Mouse (Mus musculus) cerebellum, adult 11-12 months (tissue): ENCODE measurements at regions not wholly inside any gene's neighbourhood (a gene's known extent, or its start where the extent isn't known, plus 50 kb on each side); places are given as distances from the start of the nearest gene placed in this dataset.
"Not testable (repeated sequence)": the region's sequence is repeated elsewhere in the genome, so short reads cannot be mapped to it uniquely, and the experiment has no call there.

ENCODE experiments used
- DNase-seq: peaks from one replicate; pipeline ENCODE4 v3.0.0; 2022

DNA sequence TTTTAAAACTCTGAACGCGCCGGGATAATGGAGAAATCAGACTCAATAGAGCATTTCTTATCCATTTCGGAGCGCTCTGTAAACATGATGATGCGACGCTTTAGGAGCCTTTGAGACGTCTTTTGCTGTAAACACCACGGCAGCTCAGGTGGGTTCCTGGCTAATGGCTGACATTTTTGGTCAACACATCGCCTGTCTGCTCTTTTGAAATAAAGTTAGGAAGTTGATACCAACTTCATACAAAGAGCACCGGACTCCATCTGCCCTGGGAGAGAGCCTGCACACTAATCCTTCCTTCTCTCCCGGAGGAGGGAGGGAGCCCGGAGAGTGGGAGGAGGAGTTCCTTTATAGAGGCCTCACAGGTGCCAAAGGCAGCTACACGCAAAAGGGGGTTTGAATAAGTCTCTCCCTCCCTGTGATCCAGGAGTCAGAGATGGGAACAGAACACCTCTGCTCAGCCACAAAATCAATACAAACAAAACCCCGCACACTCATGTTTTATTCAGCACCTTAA, 63.8 kb upstream of the Srsf6 start:
- DNase-seq, result no peak

DNA sequence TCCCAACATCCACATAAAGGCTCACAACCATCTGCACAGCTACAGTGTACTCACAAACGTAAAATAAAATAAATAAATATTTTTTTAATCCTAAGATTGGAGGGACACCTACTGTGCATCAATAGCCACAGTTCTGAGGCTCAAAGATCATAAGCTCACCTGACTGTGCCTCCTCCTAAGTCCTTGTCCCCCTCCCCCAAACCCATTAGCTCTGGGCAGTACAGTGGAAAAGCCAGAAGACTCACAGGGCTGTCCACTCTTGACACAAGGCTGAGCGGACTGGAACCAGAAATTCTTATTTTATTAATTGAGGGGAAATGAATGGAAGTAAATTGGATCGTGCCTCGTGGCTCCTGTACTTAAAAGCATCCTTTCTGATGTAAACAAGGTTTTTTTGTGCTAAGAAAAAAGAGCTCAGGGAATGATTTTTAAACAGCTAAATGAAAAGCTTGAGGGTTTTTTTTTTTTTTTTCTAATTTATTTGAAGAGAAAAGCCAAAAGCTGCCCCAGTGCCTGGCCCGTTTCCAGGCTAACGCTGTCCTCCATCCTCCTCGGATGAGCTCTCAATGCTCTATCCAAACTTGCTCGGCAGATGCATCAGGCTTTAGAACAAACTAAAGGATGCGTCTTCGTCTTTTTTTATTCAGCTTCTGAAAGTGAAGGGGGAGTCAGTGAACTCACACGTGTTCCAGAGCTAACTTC, 64.6 kb upstream of the Srsf6 start:
- DNase-seq, result no peak

GRCm38 (mm10) chr2:162864571-162864970, 66.8 kb upstream of the Srsf6 start:
- no peak for DNase-seq

DNA sequence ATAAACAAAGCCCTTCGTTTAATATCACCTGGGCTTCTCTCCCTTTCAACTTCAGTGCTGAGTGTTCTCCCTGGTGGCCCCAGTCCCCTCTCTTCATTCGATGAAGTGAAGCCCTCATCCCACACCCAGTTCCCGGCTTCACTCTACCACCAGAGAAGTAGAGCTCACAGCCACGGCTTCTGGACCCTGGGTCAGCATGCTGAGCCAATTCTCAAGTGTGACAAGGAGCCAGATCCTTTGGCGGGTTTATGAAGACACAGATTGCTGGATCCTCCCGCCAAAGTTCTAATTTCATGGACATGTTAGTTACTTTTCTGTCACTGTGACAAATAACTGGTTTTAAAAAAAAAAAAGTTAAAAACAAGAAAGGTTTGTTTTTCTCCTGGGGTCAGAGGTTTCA, 76.7 kb upstream of the Srsf6 start:
- no peak for DNase-seq

DNA sequence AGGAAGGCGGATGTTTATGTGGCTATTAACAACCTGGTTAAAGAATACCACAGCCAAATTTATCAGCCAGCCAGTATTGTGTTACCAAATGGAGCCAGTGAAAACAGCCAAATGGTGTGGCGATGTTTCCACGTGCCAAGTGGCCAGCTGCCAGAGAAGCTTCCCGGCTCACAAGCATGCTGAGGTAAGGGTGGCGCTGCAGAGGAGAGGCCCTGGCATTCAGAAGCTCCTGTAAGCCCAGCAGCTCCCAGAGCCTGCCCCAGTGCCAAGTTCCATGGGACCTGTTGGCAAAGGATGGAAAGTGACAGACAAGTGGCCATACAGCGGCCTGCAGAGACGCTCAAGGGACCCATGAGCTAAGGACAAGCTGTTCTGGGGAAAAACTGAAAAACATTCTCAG, 77.8 kb upstream of the Srsf6 start:
- peak; percentile 96 for DNase-seq

- DNase-seq, result not testable (repeated sequence)
Measured at GRCm38 (mm10) chr2:162841761-162842160, 89.6 kb upstream of the Srsf6 start.

- no peak for DNase-seq
Measured at GRCm38 (mm10) chr2:162837776-162838175, 93.6 kb upstream of the Srsf6 start.

DNA sequence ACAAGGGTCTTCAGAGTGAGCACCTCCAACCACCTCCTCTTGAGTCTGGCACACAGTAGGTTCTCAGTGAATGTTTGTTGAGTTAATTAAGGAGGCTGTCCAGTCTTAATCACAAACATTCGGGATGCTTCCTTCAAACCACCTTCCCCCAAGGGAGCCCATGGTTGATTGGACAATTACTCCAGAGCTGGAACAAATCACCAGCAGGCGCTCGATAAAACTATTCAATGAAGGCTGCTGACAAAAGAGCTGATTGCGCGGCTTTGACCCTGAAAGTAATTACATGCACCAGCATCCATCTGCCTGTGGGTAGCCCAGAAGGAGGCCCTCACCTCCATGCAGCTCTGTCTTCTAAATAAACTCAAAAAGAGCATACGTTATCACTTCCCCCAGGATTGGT, 97.6 kb upstream of the Srsf6 start:
- no peak for DNase-seq

DNA sequence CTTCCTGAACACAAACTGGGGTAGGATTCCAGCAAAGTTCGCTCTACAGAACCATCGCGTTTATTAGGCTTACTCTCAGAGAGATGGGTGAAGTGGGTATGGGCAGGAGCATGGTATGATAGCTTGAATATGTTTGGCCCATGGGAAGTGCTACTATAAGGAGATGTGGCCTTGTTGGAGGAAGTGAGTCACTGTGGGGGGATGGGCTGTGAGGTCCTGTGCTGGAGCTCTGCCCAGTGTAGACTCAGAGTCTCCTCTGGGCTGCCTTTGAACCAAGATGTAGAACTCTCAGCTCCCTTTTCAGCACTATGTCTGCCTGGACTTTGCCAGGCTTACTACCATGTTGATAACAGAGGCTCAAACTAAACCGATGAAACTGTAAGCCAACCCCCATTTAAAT, 112.5 kb upstream of the Srsf6 start:
- no peak for DNase-seq

DNA sequence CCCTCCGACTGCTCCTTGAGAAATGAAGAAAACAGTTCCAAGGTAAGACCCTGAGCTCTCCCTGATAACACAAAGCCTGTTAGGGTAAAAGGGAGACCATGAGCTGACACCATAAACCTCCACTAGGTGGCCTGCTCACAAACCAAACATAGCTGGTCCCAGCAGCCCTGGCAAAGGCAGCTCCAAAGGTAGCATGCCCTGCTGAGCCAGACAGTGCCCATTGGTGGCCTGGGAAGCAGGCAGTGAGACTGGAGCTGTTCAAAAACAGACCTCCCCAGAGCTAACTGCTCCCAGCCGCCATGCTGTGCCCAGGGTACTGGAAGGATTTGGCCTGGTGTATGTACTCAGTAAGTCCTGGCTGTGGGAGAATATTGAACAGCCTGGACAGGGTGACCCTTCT, 117.1 kb upstream of the Srsf6 start:
- peak; percentile 48 for DNase-seq

DNA sequence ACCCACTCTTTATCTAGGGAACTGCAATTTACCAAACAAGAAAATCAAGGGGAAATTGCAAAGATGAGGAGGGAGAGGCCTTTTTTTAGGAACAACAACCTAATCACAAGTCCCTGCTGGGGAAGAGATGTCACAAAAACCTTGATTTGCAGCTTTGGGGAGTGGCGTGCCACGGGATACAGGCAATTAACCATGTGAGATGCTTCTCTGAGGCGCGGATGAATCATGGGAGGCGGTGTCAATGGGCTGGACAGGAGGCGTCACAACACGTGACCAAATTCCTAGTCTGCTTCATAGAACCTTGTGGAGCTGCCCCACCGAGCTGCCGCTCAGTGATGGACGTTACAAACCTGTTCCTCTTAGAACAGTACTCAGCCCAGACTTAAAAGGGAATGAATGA, 123.6 kb upstream of the Srsf6 start:
- no peak for DNase-seq

DNA sequence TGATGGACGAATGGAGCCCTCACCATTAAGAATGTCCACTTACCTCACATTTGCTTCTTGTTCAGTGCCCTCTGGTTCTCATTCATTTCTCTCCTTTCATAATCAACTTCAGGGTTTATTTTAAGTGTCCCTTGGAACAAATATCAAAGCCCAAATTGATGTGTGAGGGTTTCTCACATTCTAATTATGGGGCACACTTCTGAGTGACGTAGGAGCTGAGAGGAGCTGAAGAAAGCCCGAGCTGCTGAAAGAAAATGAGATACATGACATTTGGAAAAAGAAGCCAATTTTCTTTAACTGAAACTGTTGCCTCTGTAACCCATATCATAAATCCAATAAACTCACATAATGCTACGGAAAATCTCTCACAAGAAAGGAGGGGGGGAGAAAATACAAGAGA, 134.8 kb upstream of the Srsf6 start:
- no peak for DNase-seq

- DNase-seq, result no peak
Measured at GRCm38 (mm10) chr2:162794285-162794684, 133.3 kb upstream of the Ptprt start.

DNA sequence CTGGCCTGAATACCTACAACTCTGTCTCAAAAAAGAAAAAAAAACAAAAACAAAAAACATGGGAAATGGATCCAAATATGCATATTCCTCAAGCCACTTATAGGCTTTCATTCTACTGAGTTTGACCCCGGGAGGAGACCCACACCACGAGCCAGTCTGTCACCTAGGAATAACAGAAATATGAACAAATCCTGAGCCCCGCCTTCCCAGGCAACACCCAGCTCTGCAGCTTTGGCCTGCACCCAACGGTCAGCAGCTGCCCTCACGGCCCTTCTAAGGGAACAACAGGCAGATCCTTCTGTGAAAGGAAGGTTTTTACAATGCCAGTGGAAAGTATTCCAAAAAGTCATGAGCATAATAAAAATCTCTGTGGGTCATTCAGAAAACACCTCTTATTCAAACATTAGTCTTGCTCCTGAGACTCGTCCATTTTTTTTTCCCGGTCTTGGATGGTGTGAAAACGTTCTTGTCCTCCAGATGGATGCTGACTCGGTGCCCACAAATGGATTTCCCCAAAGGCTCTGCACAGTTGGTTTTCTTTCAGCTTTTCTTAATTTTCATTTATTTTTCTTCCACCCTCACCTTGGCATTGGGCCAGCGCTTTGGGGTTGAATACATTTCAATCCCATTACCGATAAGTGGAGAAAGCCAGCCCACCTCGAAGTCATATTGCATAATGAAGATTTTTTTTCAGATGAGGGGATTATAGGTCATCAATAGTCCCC, 130.6 kb upstream of the Ptprt start:
- DNase-seq, result no peak

DNA sequence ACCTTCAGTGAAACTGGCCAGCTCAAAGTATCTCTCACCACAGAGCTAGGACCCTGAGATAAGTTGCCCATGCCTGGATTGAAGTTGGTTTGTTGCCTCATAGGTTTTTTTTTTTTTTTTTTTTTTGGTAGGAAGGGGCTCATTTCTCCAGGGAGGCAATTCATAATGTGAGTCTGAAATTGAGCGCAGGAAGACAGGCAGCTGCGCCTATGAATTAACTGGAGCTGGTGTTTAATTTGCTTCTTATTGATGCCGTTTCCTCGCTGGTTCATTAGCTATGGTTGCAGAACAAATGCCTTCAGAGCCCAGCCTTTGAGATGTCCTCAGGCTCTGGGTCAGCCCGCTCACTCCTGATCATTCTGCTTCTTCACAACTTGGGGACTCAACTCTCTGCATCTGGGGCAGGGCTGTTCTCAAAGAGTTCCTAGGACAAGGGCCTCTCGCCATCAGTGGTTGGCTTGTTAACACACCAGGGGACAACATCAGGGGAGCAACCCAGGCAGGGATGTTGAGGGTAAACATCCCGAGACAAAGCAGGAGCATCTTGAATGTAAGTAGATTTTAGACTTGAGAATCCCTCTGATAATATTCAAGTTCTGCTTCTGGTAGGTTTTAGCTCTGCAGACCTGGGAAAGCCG, 123.3 kb upstream of the Ptprt start:
- no peak for DNase-seq

DNA sequence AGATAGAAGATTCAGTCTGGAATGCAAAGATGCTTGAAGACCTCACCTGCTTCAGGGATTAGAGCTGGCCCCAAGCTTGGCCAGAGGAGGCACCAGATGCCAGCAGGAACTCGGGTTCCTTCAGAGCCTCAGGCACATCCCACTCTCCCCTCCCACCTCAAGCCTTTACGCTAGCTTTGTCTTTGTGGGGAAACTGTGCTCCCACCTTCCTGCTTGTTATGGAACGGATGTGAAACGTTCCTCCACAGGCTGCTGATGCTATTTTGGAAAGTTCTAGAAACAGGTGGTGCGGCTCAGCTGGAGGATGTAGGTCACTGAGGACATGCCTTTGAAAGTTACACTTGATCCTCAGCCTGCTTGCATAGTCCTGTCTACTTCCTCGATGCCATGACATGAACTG, 120.7 kb upstream of the Ptprt start:
- DNase-seq, result no peak

DNA sequence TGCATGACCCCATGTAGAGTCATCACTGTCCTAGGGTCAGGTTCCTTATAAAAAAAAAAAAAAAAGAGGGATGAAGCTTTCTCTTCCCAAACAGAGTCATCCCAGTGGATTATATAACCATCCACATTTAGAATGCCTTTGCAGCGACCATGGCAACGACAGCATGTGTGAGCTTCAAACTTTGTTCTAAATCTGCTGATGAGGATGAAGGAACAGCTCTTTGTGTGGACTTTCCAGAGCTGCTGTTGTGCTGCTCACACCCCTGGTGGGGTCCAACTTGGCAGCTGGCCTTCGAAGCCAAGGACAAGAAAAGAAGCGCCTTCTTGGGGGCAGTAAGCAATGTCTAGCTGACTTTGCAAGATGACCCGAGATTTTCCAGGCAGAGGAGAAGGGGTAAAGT, 115.6 kb upstream of the Ptprt start:
- no peak for DNase-seq

DNA sequence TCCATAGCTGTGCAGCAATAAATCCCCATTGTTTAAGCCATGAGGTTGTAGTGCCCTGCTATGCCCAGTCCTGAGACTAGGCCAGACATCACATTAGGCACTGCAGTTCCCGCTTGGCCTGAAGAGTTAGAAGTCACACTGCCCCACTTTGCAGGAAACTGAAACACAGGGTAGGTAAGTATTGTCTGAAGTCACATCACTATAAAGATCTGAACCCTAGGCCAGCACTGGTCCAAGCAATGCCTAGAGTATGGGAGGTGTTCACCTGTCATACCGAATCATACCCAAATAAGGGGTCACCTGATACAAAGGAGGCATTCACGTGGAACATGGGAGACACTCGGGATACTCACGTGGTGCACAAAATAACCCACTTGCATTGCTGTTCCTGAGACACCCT, 111.6 kb upstream of the Ptprt start:
- no peak for DNase-seq

DNA sequence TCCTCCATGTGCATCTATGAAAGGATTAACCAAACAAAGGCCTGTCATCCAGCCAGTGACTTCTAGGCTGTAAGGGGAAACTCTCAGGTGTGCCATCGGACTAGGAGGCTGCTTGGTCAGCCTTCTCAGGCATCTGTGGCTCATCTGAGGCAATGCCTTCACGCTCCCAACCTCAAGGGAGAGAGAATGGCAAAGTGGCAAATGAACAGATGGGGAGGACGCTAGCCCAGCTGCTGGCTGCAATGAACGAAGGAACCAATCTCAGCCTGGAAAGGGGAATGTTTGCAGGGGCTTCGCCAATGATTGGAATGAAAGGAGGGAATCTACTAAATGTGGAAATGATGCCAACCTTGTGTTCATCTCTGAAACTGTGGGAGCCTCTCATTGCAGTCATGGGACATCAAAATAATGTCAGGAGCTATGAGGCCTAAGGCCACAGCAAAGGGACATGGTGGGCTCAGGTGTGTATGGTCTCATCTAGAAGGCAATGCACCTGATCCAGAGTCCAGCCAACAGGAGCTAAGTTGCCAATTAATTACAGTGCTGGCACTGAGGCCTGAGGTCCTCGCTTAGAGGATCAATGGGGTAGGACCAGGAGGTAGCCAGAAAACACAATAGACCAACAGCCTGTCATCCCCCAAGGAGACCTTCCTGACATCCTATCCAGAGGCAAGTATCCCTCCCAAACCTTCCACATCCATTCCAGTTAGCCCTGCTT, 108.9 kb upstream of the Ptprt start:
- DNase-seq, result no peak

DNA sequence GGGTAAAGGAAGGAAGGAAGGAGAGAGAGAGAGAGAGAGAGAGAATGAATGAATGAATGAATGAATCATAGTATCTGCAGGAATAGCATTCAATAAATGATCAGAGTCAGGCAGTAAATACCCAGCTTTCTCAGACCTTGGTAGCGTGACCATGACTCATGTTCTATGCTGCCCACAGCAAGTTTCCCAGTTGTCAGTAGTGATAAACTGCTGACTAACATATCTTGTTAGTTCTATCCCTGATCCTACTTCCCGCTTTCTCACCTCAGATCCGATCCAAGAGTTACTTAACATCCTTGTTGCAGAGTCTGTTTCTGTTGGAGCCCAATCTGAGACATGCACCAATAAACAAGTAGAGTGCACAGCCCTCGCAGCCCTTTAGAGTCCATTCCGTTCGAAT, 103.1 kb upstream of the Ptprt start:
- no peak for DNase-seq

GRCm38 (mm10) chr2:162740523-162740922, 79.6 kb upstream of the Ptprt start:
- DNase-seq, result no peak

GRCm38 (mm10) chr2:162735761-162736160, 74.8 kb upstream of the Ptprt start:
- DNase-seq, result no peak

GRCm38 (mm10) chr2:162734286-162734685, 73.3 kb upstream of the Ptprt start:
- no peak for DNase-seq
